Mouse (Mus musculus) monocyte, adult 5-6 weeks (primary cell): ENCODE results near the gene Stard10. TPM values are rescaled to one million over a fixed set of nuclear protein-coding genes. Genes with fewer than 3 reads are reported as not detected.

Source experiments
- ATAC-seq: fragments of 153-309, 156-312 bp; replicated peaks from 2 replicates; pipeline ENCODE4 v1.8.0; 2017; ENCODE audit warnings: mild to moderate bottlenecking; ENCODE audit not compliant: low TSS enrichment, insufficient number of reproducible peaks, severe bottlenecking, poor library complexity, low FRiP score
- total RNA-seq: library from RNA; stranded (forward); fragments of 200-1000, 200-491, 200-594 nt; gene quantifications from 3 replicates; pipeline ENCODE4 v1.2.3, GENCODE M21; 2017

Stard10 gene
- total RNA-seq: 2.3 to 14.3 TPM (median 12.1 TPM) in 3 replicates

- no peak for ATAC-seq
Measured at GRCm38 (mm10) chr7:101317014-101317413, at the start of gene Stard10. TSS of gene Stard10 (plus strand) at chr7:101317086.

DNA sequence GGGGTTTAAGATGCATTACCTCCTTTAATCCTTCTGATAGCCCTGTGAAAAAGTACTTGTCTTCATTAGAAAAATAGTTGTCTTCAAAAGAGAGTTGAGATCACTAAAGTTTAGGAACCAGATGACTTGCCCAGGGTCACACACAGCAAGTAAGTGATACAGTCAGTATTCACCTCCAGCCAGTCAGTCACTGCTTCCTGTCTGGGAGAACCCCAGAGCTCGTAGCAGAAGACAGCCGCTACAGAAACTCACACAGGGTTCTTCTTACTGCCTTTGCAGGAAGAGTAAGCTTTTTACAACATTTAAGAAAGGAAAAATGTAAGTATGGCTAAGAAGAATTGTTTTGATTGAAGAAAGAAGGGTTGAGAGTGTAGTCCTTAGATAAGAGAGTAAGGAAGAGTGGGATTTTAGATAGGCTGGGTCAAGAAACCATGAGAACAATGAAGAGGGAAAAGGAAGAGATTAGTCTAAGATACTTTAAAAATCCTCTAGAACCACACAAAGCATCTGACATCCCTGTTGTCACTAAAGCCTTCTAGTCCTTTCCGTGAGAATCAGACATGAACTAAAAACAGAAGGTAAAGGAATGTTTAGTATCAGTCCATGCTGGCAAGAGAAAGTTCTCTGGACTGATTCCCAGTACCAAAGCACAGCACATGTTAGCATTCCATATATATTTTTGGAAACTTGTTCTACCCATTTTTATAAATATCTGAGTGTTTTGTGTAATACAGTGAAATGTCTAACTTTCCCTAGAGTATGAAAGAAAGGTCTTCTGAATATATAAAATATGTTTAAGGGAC lies 49.2 kb upstream of the Stard10 start:
- ATAC-seq: no peak

- no peak for ATAC-seq
Measured at GRCm38 (mm10) chr7:101271602-101272001, 45.3 kb upstream of the Stard10 start.

DNA sequence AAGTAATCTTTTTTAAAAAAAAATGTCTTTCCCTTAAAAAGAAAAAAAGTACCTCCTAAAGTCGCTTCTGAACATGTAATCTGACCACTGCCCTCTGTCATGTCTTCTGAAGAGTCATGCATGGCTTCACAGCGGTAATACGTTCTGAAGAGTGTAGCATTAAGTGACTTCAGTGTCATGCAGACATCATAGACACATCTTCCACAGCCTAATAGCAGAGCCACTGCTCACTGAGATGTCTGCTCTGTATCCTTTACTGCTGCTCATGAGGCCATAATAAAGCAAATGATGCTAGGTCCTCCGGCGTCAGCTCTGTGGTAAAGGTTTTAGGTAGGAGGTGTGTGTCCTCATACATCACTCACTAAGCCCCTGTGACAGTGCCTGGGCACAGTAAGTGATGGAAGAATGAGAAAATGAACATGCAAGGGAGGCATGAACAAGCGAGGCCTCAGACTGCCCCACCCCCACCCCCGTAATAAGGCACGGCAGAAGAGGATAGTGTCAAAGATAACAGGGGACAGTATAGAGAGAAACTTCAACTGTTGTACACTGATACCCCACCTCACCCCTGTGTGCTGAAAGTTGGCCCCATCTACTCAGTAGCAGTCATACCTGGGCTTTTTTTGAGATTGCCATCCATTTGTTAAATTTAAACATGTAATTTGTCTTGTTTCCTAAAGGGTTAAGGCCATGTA lies 44.3 kb upstream of the Stard10 start:
- no peak for ATAC-seq

DNA sequence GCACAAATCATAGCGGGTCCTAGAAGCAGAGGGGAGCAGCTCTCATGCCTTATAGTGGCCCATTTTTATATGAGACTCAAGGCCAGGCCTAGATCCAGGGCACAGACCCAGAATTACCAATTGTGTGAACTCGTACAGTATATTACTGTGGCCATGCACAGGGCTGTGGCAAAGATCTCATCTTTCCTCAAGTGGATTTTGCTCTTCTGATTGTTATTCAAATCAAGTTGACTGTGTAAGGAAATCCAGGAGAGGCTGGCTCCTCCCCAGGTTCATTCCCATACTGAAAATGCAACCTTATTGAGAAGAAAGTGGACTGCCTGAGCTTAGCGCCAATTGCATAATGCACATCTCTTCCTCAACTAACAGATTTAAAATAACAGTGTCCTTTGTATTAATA lies 34.2 kb upstream of the Stard10 start:
- no peak for ATAC-seq

GRCm38 (mm10) chr7:101284504-101284903 lies 32.4 kb upstream of the Stard10 start:
- no peak for ATAC-seq

- no peak for ATAC-seq
Measured at GRCm38 (mm10) chr7:101286891-101287290, 30.0 kb upstream of the Stard10 start.

DNA sequence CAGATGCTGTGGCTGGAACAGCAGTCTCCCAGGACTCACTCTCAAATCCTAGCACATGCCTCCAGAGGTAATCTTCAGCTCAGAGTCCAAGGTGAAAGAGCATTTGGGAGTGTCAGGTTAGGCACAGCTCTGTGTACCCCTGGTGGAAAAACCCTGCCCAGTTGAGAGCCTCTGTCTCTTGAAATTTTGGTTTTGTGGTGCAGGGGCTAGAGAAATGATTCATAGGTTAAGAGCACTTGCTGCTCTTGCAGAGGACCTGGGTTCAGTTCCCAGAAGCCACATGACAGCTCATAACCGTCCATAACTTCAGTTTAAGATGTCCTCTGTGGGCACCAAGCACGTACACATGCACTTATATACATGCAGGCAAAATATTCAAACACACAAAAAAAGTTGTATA lies 29.1 kb upstream of the Stard10 start:
- ATAC-seq: no peak

DNA sequence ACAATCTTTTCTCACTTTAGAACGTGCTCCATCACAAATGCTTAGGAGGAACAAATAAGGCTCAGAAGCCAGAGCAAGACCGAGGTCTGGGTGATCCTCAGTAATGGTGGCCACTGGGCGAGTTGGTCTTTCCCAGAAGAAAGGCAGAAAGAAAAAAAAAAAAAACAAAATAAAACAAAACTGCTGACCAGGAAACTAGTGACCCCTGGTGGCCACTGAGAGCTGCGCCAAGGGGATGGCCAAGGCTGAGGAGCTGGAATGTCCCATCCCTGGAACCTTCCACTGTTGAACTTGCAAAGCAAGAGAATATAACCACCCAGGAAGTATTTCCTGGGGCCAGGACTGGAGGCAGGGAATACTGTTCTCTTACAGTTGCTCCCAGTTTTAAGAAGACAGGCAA lies 28.4 kb upstream of the Stard10 start:
- no peak for ATAC-seq

GRCm38 (mm10) chr7:101290401-101290800 lies 26.5 kb upstream of the Stard10 start:
- ATAC-seq: no peak

- ATAC-seq: no peak
Measured at GRCm38 (mm10) chr7:101291211-101291610, 25.7 kb upstream of the Stard10 start.

- no peak for ATAC-seq
Measured at GRCm38 (mm10) chr7:101291641-101292040, 25.2 kb upstream of the Stard10 start.

GRCm38 (mm10) chr7:101292086-101292485 lies 24.8 kb upstream of the Stard10 start:
- ATAC-seq: no peak

DNA sequence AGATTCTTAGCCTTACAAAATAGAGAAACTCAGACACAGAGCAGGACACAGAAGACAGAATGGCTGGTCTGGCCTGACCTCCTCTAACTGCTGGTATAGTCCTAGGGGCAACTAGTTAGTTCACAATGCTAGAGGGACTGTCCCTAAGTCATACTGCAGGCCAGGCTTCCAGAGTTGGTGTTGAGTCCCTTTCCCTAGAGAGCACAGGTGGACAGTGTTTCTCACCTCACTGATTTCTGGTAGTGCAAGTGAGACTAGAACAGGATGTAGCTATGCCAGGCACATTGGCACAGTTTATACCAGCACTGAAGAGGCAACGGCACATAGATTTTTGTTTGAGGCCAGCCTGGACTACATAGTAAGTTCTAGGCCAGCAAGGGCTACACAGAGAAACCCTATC lies 24.2 kb upstream of the Stard10 start:
- no peak for ATAC-seq

DNA sequence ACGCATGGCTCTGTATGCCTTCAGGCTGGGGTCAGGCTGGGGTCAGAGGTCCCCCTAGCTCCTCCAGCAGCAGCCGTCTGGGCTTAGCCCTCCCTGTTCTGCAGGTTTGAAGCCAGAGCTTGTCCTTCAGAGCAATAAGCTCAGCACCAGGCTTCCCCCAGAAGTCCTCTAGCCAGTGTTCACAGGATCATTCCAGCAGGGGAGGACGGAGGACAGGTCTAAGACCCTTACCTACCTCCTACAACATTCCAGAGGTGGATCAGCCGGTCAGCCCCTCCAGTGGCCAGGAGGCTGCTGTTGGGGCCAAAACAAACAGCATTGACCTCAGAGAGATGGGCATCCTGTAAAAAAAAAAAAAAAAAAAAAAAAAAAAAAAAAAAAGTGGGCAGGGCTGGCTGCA lies 23.7 kb upstream of the Stard10 start:
- no peak for ATAC-seq

DNA sequence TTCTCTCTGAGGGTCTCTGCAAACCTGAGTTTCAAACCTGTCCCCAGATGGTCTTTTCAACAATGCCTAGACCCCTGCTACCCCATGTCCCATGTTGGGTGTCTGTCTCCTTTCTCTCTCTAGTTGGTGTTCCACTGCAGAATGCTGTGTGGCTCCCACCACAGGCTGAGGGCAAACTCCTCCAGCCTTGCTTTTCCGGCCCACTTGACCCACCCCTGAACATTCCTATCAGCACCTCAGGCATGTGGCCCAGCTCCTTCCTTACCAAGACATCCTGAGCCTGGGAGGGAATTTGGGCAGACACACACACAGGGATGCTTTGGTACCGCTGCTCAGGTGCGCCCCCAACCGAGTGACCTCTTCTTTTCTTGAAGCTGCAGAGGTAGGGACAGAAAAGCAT lies 23.3 kb upstream of the Stard10 start:
- ATAC-seq: no peak

DNA sequence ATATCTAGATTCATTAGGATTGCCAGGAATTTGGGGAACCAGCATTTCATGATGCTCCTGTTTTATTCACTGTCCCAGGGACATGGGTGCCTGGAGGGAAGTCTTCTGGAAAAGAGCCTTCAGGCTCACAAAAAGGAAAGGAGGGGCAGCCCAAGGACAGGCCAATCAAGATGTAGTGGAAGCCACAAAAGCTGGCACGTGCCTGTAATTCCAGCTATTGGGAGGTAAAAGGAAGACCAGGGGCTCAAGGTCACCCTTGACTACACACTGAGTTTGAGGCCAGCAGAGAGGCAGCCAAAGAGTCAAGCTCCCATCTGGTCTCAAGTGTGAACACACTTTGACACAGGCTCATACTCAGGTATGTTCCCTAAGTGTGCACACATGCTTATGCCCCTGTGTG lies 21.4 kb upstream of the Stard10 start:
- no peak for ATAC-seq

GRCm38 (mm10) chr7:101296252-101297022 lies 20.4 kb upstream of the Stard10 start:
- ATAC-seq: 0 out of 2 replicates have a peak, but pooled peaks have one; percentile 6

- ATAC-seq: no peak
Measured at GRCm38 (mm10) chr7:101297023-101297405, 19.9 kb upstream of the Stard10 start.
